24 mouse cellular contexts compared by ENCODE assay signal in the genomic region with DNA sequence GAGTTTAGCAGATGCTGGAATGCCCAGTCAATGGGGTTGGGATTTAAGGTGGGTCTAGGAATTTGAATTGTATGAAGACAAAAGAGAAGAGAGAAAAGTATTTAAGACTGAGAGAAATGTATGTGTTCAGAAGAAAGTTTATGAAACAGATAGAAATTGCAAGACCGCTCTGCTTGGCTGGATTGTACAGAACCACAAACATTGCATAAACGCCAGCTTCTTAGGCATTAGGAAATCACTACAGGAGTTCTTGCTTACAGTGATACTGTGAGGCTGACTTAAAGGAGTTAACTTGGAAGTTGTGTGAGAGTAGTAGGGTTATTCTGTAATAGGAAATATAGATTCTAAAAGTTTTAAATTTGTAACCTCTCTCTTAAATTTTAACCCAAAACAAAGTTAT. TPM values are rescaled to one million over a fixed set of nuclear protein-coding genes. Genes with fewer than 3 reads are reported as not detected.
DNase-seq lines count a peak whose midpoint lies in the region; ATAC-seq and TF ChIP-seq lines count a peak whose summit lies in the region.
"Had no signal": no experiment of that assay in that cellular context is flagged by ENCODE, and none has a peak within 500 bp of the region (broad histone marks: within the 10 kb centered on the region; RNA-seq: fewer than 3 reads in every experiment).

No protein-coding gene starts in this region.

- TF ChIP-seq CTCF in lung, postnatal 0 days (IDR thresholded peaks at IDR 0.05): no peak
- TF ChIP-seq CTCF in lung, adult 2 months (IDR thresholded peaks at IDR 0.05; ENCODE audit: insufficient read depth, low read length): no peak

- no peak for TF ChIP-seq EP300 in lung, postnatal 0 days (IDR thresholded peaks at IDR 0.05)

- no peak overlapping the region for H3K27ac ChIP-seq in lung, postnatal 0 days (ENCODE audit: low read length)
- H3K27ac ChIP-seq: embryonic facial prominence, embryonic 10.5 days; embryonic facial prominence, embryonic 12.5 days; forebrain, embryonic 10.5 days; forebrain, embryonic 12.5 days had no signal

- no peaks in the 10 kb centered on the region for H3K27me3 ChIP-seq in lung, postnatal 0 days (replicated peaks; ENCODE audit: insufficient read depth, low read length)
- H3K27me3 ChIP-seq: embryonic facial prominence, embryonic 12.5 days; forebrain, embryonic 12.5 days had no signal

- no peak overlapping the region for H3K4me3 ChIP-seq in lung, postnatal 0 days (ENCODE audit: low read depth, low read length)
- H3K4me3 ChIP-seq in lung, adult 2 months (replicated peaks; ENCODE audit: extremely low read depth, low read depth, low read length): no peak overlapping the region
- H3K4me3 ChIP-seq: embryonic facial prominence, embryonic 10.5 days; embryonic facial prominence, embryonic 12.5 days; forebrain, embryonic 10.5 days; forebrain, embryonic 12.5 days had no signal

- H3K9me3 ChIP-seq in lung, postnatal 0 days (ENCODE audit: low read length): no peaks in the 10 kb centered on the region
- H3K9me3 ChIP-seq: embryonic facial prominence, embryonic 10.5 days; embryonic facial prominence, embryonic 12.5 days; forebrain, embryonic 10.5 days; forebrain, embryonic 12.5 days had no signal

- no peak overlapping the region for H3K9ac ChIP-seq in lung, postnatal 0 days (replicated peaks; ENCODE audit: low read depth)
- H3K9ac ChIP-seq: embryonic facial prominence, embryonic 12.5 days; forebrain, embryonic 12.5 days had no signal

- ATAC-seq in lung, postnatal 0 days: no peak
- ATAC-seq: activated CD4-positive, CD25-positive, alpha-beta regulatory T cell, adult 4 months; forebrain, embryonic 14.5 days; forebrain, embryonic 16.5 days; Patski had no signal

- H3K4me2 ChIP-seq in lung, postnatal 0 days (replicated peaks; ENCODE audit: low read depth, low read length): no peak overlapping the region
- H3K4me2 ChIP-seq: embryonic facial prominence, embryonic 12.5 days; forebrain, embryonic 12.5 days had no signal

- H3K4me1 ChIP-seq in lung, postnatal 0 days (ENCODE audit: insufficient read depth, low read depth, low read length): no peaks in the 10 kb centered on the region; the same call in 1 of the 2 replicates
- no peaks in the 10 kb centered on the region for H3K4me1 ChIP-seq in lung, adult 2 months (ENCODE audit: control insufficient read depth, insufficient read depth, low read length)
- H3K4me1 ChIP-seq: embryonic facial prominence, embryonic 10.5 days; embryonic facial prominence, embryonic 12.5 days; forebrain, embryonic 10.5 days had no signal

- 77% methylated on average over 2 of the region's 2 CpGs for whole genome bisulfite sequencing in lung, postnatal 0 days
- WGBS in lung, adult 2 months: 75% methylated on average over 2 of the region's 2 CpGs

- H3K36me3 ChIP-seq in lung, postnatal 0 days (ENCODE audit: insufficient read depth, low read length): no peaks in the 10 kb centered on the region
- H3K36me3 ChIP-seq: embryonic facial prominence, embryonic 10.5 days; embryonic facial prominence, embryonic 12.5 days; forebrain, embryonic 10.5 days; forebrain, embryonic 12.5 days had no signal

- DNase-seq in lung, postnatal 0 days (ENCODE audit: low spot score): peak; percentile 22
- DNase-seq in lung, postnatal 10 days: no peak
- DNase-seq in lung, postnatal 36 days: peak; percentile 41
- DNase-seq in lung, adult 2 months: no peak
- DNase-seq in adipocyte (ENCODE audit: low spot score): peak; percentile 72
- DNase-seq in heart, adult 11 months: no peak
- no peak for DNase-seq in adrenal gland, postnatal 25 days
- DNase-seq: adrenal gland, adult 2 months; adrenal gland, postnatal 10 days; adrenal gland, postnatal 36 days; cerebellum, adult 11-12 months; cerebellum, adult 2 months; cerebellum, adult 9-10 months; cerebellum, postnatal 10 days; cerebellum, postnatal 25 days had no signal

- TF ChIP-seq POLR2A in lung, adult 2 months (IDR thresholded peaks at IDR 0.05; ENCODE audit: borderline replicate concordance, extremely low read depth, low read depth, low read length): no peak

RNA-seq across cellular contexts. Expression of gene Pdk4, which starts 23.4 kb away (rescaled TPM):
- polyA plus RNA-seq in lung, postnatal 0 days (2015; fragmentation: Nextera tagmentation; extraction: Ambion mirVana): 4.5 and 8.4 TPM in 2 replicates
- 18.0 and 36.6 TPM in 2 replicates for polyA plus RNA-seq in lung, adult 2 months (2012; rRNA removed)
- 127 and 214 TPM in 2 replicates for total RNA-seq in adrenal gland, postnatal 25 days (2021)
- total RNA-seq: MEL had no signal
- polyA plus RNA-seq: activated CD4-positive, CD25-positive, alpha-beta regulatory T cell, adult 4 months had no signal

Comparison
In these comparisons a context has a peak if more than half of its experiments do, and no peak if none do; other contexts are left out.
1. DNase-seq: peak in lung, postnatal 0 days (single experiment), lung, postnatal 36 days (single experiment) and adipocyte (single experiment); none in lung, postnatal 10 days (single experiment), lung, adult 2 months (single experiment), heart, adult 11 months (single experiment) and adrenal gland, postnatal 25 days (single experiment).